ENCODE assay signal across 19 mouse cellular contexts in the genomic region with DNA sequence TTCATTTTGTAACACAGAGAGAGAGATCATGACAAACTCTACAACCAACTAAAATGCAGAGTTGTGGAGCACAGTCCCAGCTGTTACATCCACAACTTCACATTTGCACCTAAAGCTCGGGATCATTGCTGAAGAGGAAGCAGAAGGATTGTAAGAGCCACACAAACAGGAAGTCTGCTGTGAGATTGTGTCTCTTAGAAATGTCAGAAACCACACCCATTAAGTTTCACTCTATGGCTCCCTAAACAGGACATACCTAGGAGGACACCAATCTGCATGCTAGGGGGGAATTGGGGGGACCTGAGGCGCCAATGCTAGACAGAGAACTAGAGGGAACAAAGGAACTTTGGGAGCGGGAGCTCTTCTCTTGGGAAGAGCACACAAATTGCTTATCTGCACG. TPM values are rescaled to one million over a fixed set of nuclear protein-coding genes. Genes with fewer than 3 reads are reported as not detected.
"Had no signal": no experiment of that assay in that cellular context is flagged by ENCODE, and none has a peak within 500 bp of the region (broad histone marks: within the 10 kb centered on the region; RNA-seq: fewer than 3 reads in every experiment).

No protein-coding gene starts in this region.

RNA-seq across cellular contexts. Expression of gene Gm14597, which starts 44.1 kb away (rescaled TPM):
- total RNA-seq: gastrocnemius, adult 2 months; gastrocnemius, postnatal 10 days; gastrocnemius, postnatal 25 days; gastrocnemius, postnatal 4 days; heart, adult 2 months; heart, postnatal 14 days; heart, postnatal 36 days; hematopoietic stem cell, adult 5-6 weeks; hindbrain, postnatal 0 days; layer of hippocampus, adult 18-20 months; layer of hippocampus, adult 8-10 months; layer of hippocampus, postnatal 14 days; layer of hippocampus, postnatal 36 days; left cerebral cortex, adult 18-20 months; left cerebral cortex, adult 8-10 months; left cerebral cortex, postnatal 10 days; left cerebral cortex, postnatal 25 days; left cerebral cortex, postnatal 4 days; liver, adult 2 months had no signal

RNA-seq across cellular contexts. Expression of gene Rtl8c, which starts 45.1 kb away (rescaled TPM):
- total RNA-seq: liver, adult 2 months had no signal
